Mouse (Mus musculus): Measurements from ENCODE around the gene Aldh4a1.

- no peak for TF ChIP-seq EP300 (IDR thresholded peaks at IDR 0.05; ENCODE audit: low read depth)
- TF ChIP-seq CTCF (IDR thresholded peaks at IDR 0.05; ENCODE audit: low read depth) = no peak
Measured at GRCm38 (mm10) chr4:139593383-139593782, 29.3 kb upstream of the Aldh4a1 start.

Data from heart, postnatal 0 days (tissue).